Mouse (Mus musculus) G1E (cell line): Measurements from ENCODE around the gene Mast2.

Experiments
- CTCF ChIP-seq: IDR thresholded peaks from 2 replicates; pipeline ENCODE4 v1.5.1; 2012; ENCODE audit warnings: low read depth, low read length, inconsistent platforms, mixed read lengths
- GATA1 ChIP-seq: IDR thresholded peaks from 2 replicates; pipeline ENCODE4 v1.6.1; 2012; ENCODE audit warnings: borderline replicate concordance, low read length, inconsistent platforms, mixed read lengths

DNA sequence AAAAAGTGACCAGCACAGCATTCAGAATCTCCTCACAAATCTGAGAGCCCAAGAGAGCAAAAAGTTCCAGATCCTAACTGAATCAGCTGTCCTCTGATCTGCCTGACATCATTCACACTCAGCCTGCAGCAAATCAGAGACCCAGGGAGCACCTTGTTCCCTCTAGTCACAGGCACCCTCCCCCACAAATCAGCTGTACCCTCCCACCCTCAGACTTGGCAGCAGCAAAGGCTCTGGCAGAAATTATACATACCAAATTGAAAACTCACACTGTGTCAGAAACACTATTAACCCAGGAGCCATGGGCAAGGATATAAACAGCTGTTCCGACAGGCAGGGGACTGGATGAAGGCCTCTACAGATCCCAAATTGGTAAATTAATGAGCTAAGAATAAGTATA, 92.3 kb downstream of the Mast2 start:
- TF ChIP-seq CTCF = no peak
- TF ChIP-seq GATA1 = no peak
